Mouse (Mus musculus) C2C12 (cell line): ENCODE measurements around the gene Rpl3l. TPM values are rescaled to one million over a fixed set of nuclear protein-coding genes. Genes with fewer than 3 reads are reported as not detected.
"Not testable (repeated sequence)": the region's sequence is repeated elsewhere in the genome, so short reads cannot be mapped to it uniquely, and the experiment has no call there.

Experiments used
- H3K27me3 ChIP-seq: one replicate; pipeline ENCODE4 v1.6.1; 2011; ENCODE audit not compliant: control insufficient read depth, insufficient read depth, insufficient read length
- H3K36me3 ChIP-seq: one replicate; pipeline ENCODE4 v1.6.1; 2011; ENCODE audit not compliant: control insufficient read depth, insufficient read depth
- H3K4me3 ChIP-seq: one replicate; pipeline ENCODE4 v1.5.1; 2011; ENCODE audit warnings: mild to moderate bottlenecking, control low read depth; ENCODE audit not compliant: poor library complexity, insufficient read depth, severe bottlenecking
- H3K79me2 ChIP-seq: one replicate; pipeline ENCODE4 v1.6.1; 2011; ENCODE audit not compliant: control insufficient read depth, insufficient read depth
- H3K79me3 ChIP-seq: one replicate; pipeline ENCODE4 v1.6.1; 2011; ENCODE audit warnings: low read depth, control low read depth
- H3ac ChIP-seq: one replicate; pipeline ENCODE3; 2011; ENCODE audit warnings: low read depth; ENCODE audit not compliant: control insufficient read depth, insufficient read length
- CEBPB ChIP-seq: IDR thresholded peaks from one replicate; pipeline ENCODE4 v1.6.1; 2011; ENCODE audit warnings: low read depth, mild to moderate bottlenecking, control low read depth, moderate library complexity
- CTCF ChIP-seq: IDR thresholded peaks from one replicate; pipeline ENCODE4 v1.5.1; 2011; ENCODE audit not compliant: control insufficient read depth, insufficient read depth, insufficient read length
- FOSL1 ChIP-seq: IDR thresholded peaks from one replicate; pipeline ENCODE4 v1.8.0; 2011; ENCODE audit warnings: mild to moderate bottlenecking, low read length; ENCODE audit not compliant: poor library complexity, insufficient read depth, severe bottlenecking
- MAX ChIP-seq: IDR thresholded peaks from one replicate; pipeline ENCODE4 v1.6.1; 2011; ENCODE audit warnings: mild to moderate bottlenecking, control low read depth
- MYOD1 ChIP-seq: IDR thresholded peaks from one replicate; pipeline ENCODE4 v1.6.1; 2011; ENCODE audit warnings: low read depth; ENCODE audit not compliant: control insufficient read depth, insufficient read length
- MYOG ChIP-seq: IDR thresholded peaks from one replicate; pipeline ENCODE4 v1.6.1; 2011; ENCODE audit not compliant: control insufficient read depth, insufficient read length; ENCODE audit errors: extremely low read depth
- USF1 ChIP-seq: IDR thresholded peaks from one replicate; pipeline ENCODE4 v1.6.1; 2011; ENCODE audit warnings: low read depth, mild to moderate bottlenecking, control low read depth, moderate library complexity
- polyA plus RNA-seq: library from polyadenylated mRNA; unstranded; fragments of >200 nt; fragmentation: generic; extraction: Trizol; gene quantifications from one replicate; pipeline ENCODE4 v1.2.1, GENCODE M21; 2012; ENCODE audit warnings: missing spikeins

Gene Rpl3l
- polyA plus RNA-seq, 1 experiment, result 0.06 TPM

GRCm38 (mm10) chr17:24717943-24718342, 9.7 kb upstream of the Rpl3l start, which contains the start of the genes Rnf151 and Rps2:
Gene Rnf151, minus strand, starts transcription at chr17:24718063.
Gene Rps2, plus strand, starts transcription at chr17:24718116.
- peaks cover 53% of the 10 kb centered on the region for H3K79me2 ChIP-seq
- TF ChIP-seq FOSL1, result no peak
- TF ChIP-seq MAX, result no peak
- no peak for TF ChIP-seq MYOG
- TF ChIP-seq CTCF, result no peak
- no peak for TF ChIP-seq CEBPB
- no peak for TF ChIP-seq MYOD1
- TF ChIP-seq USF1, result no peak
- H3K36me3 ChIP-seq, result peaks cover 31% of the 10 kb centered on the region

GRCm38 (mm10) chr17:24718938-24719337, 8.7 kb upstream of the Rpl3l start:
- Histone ChIP-seq H3K36me3 (peaks cover 31% of the 10 kb centered on the region), H3ac (peak overlapping the region; percentile 8), H3K4me3 (peak overlapping the region; percentile 68), H3K79me2 (peaks cover 63% of the 10 kb centered on the region), H3K79me3 (peaks cover 23% of the 10 kb centered on the region)
- not testable (repeated sequence) for H3K27me3 ChIP-seq

More at GRCm38 (mm10) chr17:24717943-24718342, 9.7 kb upstream of the Rpl3l start, which contains the start of the genes Rnf151 and Rps2:
- Histone ChIP-seq H3K79me3 (peaks cover 19% of the 10 kb centered on the region), H3K4me3 (peak within 1 kb of the TSS; percentile 68), H3ac (peak within 1 kb of the TSS; percentile 33), H3K27me3 (no peaks in the 10 kb centered on the region)

GRCm38 (mm10) chr17:24719494-24720222, 8.0 kb upstream of the Rpl3l start:
- peaks cover 24% of the 10 kb centered on the region for H3K79me3 ChIP-seq
- peak overlapping the region; percentile 68 for H3K4me3 ChIP-seq

GRCm38 (mm10) chr17:24720616-24721015, 7.0 kb upstream of the Rpl3l start:
- peaks cover 65% of the 10 kb centered on the region for H3K79me2 ChIP-seq
- H3K36me3 ChIP-seq, result peaks cover 31% of the 10 kb centered on the region
- H3K4me3 ChIP-seq, result peak overlapping the region; percentile 68
- not testable (repeated sequence) for H3K27me3 ChIP-seq
- H3K79me3 ChIP-seq, result peaks cover 24% of the 10 kb centered on the region
- peak overlapping the region; percentile 96 for H3ac ChIP-seq

More at GRCm38 (mm10) chr17:24719494-24720222, 8.0 kb upstream of the Rpl3l start:
- Histone ChIP-seq H3ac (peak overlapping the region; percentile 78), H3K36me3 (peaks cover 31% of the 10 kb centered on the region), H3K27me3 (no peaks in the 10 kb centered on the region), H3K79me2 (peaks cover 65% of the 10 kb centered on the region)
- TF ChIP-seq FOSL1 (no peak), MYOD1 (no peak), CTCF (no peak), MAX (no peak), USF1 (no peak), CEBPB (no peak), MYOG (no peak)

GRCm38 (mm10) chr17:24721383-24721955, 6.2 kb upstream of the Rpl3l start:
- H3K79me3 ChIP-seq, result peaks cover 24% of the 10 kb centered on the region
- H3ac ChIP-seq, result peak overlapping the region; percentile 89
- peaks cover 31% of the 10 kb centered on the region for H3K36me3 ChIP-seq
- not testable (repeated sequence) for H3K27me3 ChIP-seq
- H3K79me2 ChIP-seq, result peaks cover 65% of the 10 kb centered on the region
- peak overlapping the region; percentile 32 for H3K4me3 ChIP-seq

- TF ChIP-seq CTCF (no peak), MAX (no peak), MYOG (no peak), MYOD1 (no peak), FOSL1 (no peak), USF1 (no peak), CEBPB (no peak)
- peaks cover 24% of the 10 kb centered on the region for H3K79me3 ChIP-seq
Observed at GRCm38 (mm10) chr17:24722220-24722924, 5.2 kb upstream of the Rpl3l start.

More at GRCm38 (mm10) chr17:24722220-24722924, 5.2 kb upstream of the Rpl3l start:
- Histone ChIP-seq H3K27me3 (no peaks in the 10 kb centered on the region), H3K4me3 (peak overlapping the region; percentile 81), H3ac (peak overlapping the region; percentile 48), H3K79me2 (peaks cover 65% of the 10 kb centered on the region), H3K36me3 (peaks cover 28% of the 10 kb centered on the region)
